Mouse (Mus musculus) hindbrain, embryonic 13.5 days (tissue): ENCODE results near the gene Gpc6. TPM values are rescaled to one million over a fixed set of nuclear protein-coding genes. Genes with fewer than 3 reads are reported as not detected.

Experiments
- ATAC-seq: fragments of 200-750 bp; cut with Nextera tagmentation; 2 replicates; pipeline ENCODE4 v1.8.0; 2017; ENCODE audit warnings: moderate TSS enrichment; ENCODE audit not compliant: low FRiP score
- H3K27ac ChIP-seq: fragments of 300-500 bp; sonication (generic); 2 replicates; pipeline ENCODE4 v1.5.1; 2015; ENCODE audit warnings: inconsistent platforms, mild to moderate bottlenecking, moderate library complexity
- H3K27me3 ChIP-seq: fragments of 300-500 bp; sonication (generic); 2 replicates; pipeline ENCODE4 v1.6.1; 2015; ENCODE audit warnings: mild to moderate bottlenecking, inconsistent platforms
- H3K36me3 ChIP-seq: fragments of 300-500 bp; sonication (generic); 2 replicates; pipeline ENCODE4 v1.6.1; 2015; ENCODE audit warnings: mild to moderate bottlenecking, inconsistent platforms
- H3K4me1 ChIP-seq: fragments of 300-500 bp; sonication (generic); replicated peaks from 2 replicates; pipeline ENCODE4 v1.6.1; 2015; ENCODE audit warnings: inconsistent platforms
- H3K4me2 ChIP-seq: fragments of 300-500 bp; sonication (generic); 2 replicates; pipeline ENCODE4 v1.6.1; 2015; ENCODE audit warnings: inconsistent platforms, mild to moderate bottlenecking, moderate library complexity
- H3K4me3 ChIP-seq: fragments of 300-500 bp; sonication (generic); 2 replicates; pipeline ENCODE4 v1.5.1; 2015; ENCODE audit warnings: mild to moderate bottlenecking, inconsistent platforms
- H3K9ac ChIP-seq: fragments of 300-500 bp; sonication (generic); 2 replicates; pipeline ENCODE4 v1.6.1; 2015; ENCODE audit warnings: mild to moderate bottlenecking, inconsistent platforms
- H3K9me3 ChIP-seq: fragments of 300-500 bp; sonication (generic); 2 replicates; pipeline ENCODE4 v1.6.1; 2016; ENCODE audit warnings: inconsistent platforms
- WGBS: fragments of 180-500 bp; shearing (Covaris S2); methylation state at CpG from one replicate; pipeline ENCODE4 v1.1.7; 2015; 5-methylcytosine and 5-hydroxymethylcytosine counted together
- polyA plus RNA-seq: library from polyadenylated mRNA; unstranded; fragments of >200 nt; fragmentation: Nextera tagmentation; extraction: Ambion mirVana; gene quantifications from 2 replicates; pipeline ENCODE4 v1.2.1, GENCODE M21; 2015

Gpc6 gene
- polyA plus RNA-seq, 1 experiment from 2014 or later: 20.8 TPM

- 0 out of 2 replicates have a peak, but pooled peaks cover 3% of the 10 kb centered on the region for H3K9me3 ChIP-seq
- H3K9ac ChIP-seq: no peak overlapping the region
- ATAC-seq: no peak
- no peaks in the 10 kb centered on the region for H3K36me3 ChIP-seq
- H3K4me2 ChIP-seq: no peak overlapping the region
- H3K27ac ChIP-seq: no peak overlapping the region
- H3K4me3 ChIP-seq: no peak overlapping the region
- no peaks in the 10 kb centered on the region for H3K4me1 ChIP-seq
- H3K27me3 ChIP-seq: no peaks in the 10 kb centered on the region
These were observed 899.4 kb downstream of the Gpc6 start for GRCm38 (mm10) chr14:117824491-117824890.

GRCm38 (mm10) chr14:117826294-117827046, 901.4 kb downstream of the Gpc6 start:
- Histone ChIP-seq H3K4me1 (peaks cover 6% of the 10 kb centered on the region; the same call in 1 of the 2 replicates), H3K9me3 (0 out of 2 replicates have a peak, but pooled peaks cover 3% of the 10 kb centered on the region), H3K36me3 (no peaks in the 10 kb centered on the region), H3K27me3 (no peaks in the 10 kb centered on the region), H3K4me3 (no peak overlapping the region), H3K27ac (no peak overlapping the region), H3K4me2 (no peak overlapping the region), H3K9ac (no peak overlapping the region)
- ATAC-seq: no peak
- 75% methylated on average over 8 of the region's 8 CpGs for WGBS

DNA sequence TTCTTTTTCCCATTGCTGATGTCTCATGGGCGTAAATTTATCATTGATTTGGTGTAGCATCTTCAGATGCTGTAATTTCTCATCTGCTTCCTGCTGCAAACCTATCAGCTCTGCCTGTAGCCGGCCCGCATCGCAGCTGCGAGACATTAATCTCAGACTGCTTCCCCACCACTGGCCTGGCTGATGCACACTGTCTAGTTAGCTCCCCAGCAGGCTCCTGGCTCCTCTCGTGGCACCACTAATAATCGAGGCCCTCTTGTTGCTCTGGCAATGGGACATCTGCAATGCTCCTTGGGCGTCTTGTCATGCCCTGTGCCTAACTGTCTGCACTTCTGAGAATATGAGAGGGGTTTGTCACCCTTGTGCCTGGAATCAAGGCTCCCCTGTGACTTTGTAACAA, 906.2 kb downstream of the Gpc6 start:
- no peaks in the 10 kb centered on the region for H3K27me3 ChIP-seq
- no peak overlapping the region for H3K27ac ChIP-seq
- H3K4me2 ChIP-seq: no peak overlapping the region
- no peaks in the 10 kb centered on the region for H3K36me3 ChIP-seq
- no peak overlapping the region for H3K4me3 ChIP-seq
- H3K9me3 ChIP-seq: no peaks in the 10 kb centered on the region
- H3K9ac ChIP-seq: no peak overlapping the region
- 52% methylated on average over 8 of the region's 8 CpGs for WGBS
- peak; percentile 70 for ATAC-seq
- peaks cover 8% of the 10 kb centered on the region; the same call in 1 of the 2 replicates for H3K4me1 ChIP-seq

DNA sequence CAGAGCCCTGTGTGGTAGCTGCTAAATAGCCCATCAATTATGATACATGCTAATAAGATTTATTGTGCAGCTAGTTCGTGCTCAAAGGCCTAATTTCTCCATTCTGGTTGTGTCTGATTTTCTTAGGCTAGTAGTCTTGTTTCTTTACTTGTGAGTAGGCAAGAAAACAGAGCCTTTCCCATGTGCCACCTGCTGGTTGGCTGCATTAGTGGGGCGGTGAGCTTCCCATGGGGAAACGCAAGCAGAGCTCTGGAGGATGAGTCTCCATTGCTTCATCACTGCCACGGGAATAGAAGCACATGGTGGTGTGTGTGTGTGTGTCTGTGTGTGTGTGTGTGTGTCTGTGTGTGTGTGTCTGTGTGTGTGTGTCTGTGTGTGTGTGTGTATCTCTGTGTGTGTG, 906.6 kb downstream of the Gpc6 start:
- WGBS: 47% methylated on average over 4 of the region's 4 CpGs
- no peak overlapping the region for H3K27ac ChIP-seq
- H3K36me3 ChIP-seq: no peaks in the 10 kb centered on the region
- H3K4me1 ChIP-seq: peaks cover 8% of the 10 kb centered on the region; the same call in 1 of the 2 replicates
- H3K9me3 ChIP-seq: no peaks in the 10 kb centered on the region
- no peak overlapping the region for H3K4me2 ChIP-seq
- no peak overlapping the region for H3K9ac ChIP-seq
- H3K27me3 ChIP-seq: no peaks in the 10 kb centered on the region
- ATAC-seq: peak; percentile 36; the same call in 1 of the 2 replicates
- H3K4me3 ChIP-seq: no peak overlapping the region

DNA sequence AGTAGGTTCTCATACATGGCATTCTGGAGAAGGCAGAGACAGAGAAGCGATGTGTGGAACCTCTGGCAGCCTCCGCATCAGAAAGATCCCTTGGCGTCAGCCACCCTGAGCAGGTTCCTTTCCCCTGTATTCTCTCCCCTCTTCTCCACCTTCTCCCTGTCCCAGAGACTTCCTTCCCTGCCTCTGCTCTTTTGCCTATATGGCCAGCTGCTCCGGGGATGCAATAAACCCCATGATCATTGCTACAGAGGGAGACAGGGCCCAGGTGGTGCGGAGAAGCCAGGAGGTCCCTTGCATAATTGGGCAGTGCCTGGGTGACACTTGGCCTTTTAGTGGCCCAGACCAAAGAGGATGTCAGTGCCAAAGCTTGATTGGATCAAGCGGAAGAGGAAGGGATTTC, 910.4 kb downstream of the Gpc6 start:
- 96% methylated on average over 6 of the region's 6 CpGs for WGBS
- H3K9ac ChIP-seq: no peak overlapping the region
- no peaks in the 10 kb centered on the region for H3K27me3 ChIP-seq
- no peak overlapping the region for H3K4me2 ChIP-seq
- peaks cover 8% of the 10 kb centered on the region; the same call in 1 of the 2 replicates for H3K4me1 ChIP-seq
- no peaks in the 10 kb centered on the region for H3K36me3 ChIP-seq
- no peak overlapping the region for H3K4me3 ChIP-seq
- H3K27ac ChIP-seq: no peak overlapping the region
- no peak for ATAC-seq
- no peaks in the 10 kb centered on the region for H3K9me3 ChIP-seq

- Histone ChIP-seq H3K9me3 (no peaks in the 10 kb centered on the region), H3K36me3 (no peaks in the 10 kb centered on the region), H3K4me2 (no peak overlapping the region), H3K27ac (no peak overlapping the region), H3K4me1 (peaks cover 10% of the 10 kb centered on the region), H3K9ac (no peak overlapping the region), H3K27me3 (no peaks in the 10 kb centered on the region), H3K4me3 (no peak overlapping the region)
- 96% methylated on average over 4 of the region's 4 CpGs for WGBS
- ATAC-seq: no peak
These were observed 911.9 kb downstream of the Gpc6 start for GRCm38 (mm10) chr14:117837021-117837420.

GRCm38 (mm10) chr14:117837715-117838114, 912.6 kb downstream of the Gpc6 start:
- no peaks in the 10 kb centered on the region for H3K36me3 ChIP-seq
- no peaks in the 10 kb centered on the region for H3K9me3 ChIP-seq
- no peak overlapping the region for H3K4me2 ChIP-seq
- 47% methylated on average over 3 of the region's 3 CpGs for WGBS
- no peaks in the 10 kb centered on the region for H3K27me3 ChIP-seq
- H3K9ac ChIP-seq: no peak overlapping the region
- H3K4me3 ChIP-seq: no peak overlapping the region
- no peak overlapping the region for H3K27ac ChIP-seq
- ATAC-seq: no peak
- peaks cover 13% of the 10 kb centered on the region for H3K4me1 ChIP-seq

- Histone ChIP-seq H3K27ac (no peak overlapping the region), H3K4me3 (no peak overlapping the region), H3K4me2 (no peak overlapping the region), H3K4me1 (peaks cover 13% of the 10 kb centered on the region), H3K9ac (no peak overlapping the region), H3K27me3 (no peaks in the 10 kb centered on the region), H3K36me3 (no peaks in the 10 kb centered on the region), H3K9me3 (no peaks in the 10 kb centered on the region)
- ATAC-seq: peak; percentile 54; the same call in 1 of the 2 replicates
- 58% methylated on average over 4 of the region's 4 CpGs for WGBS
These were observed 916.1 kb downstream of the Gpc6 start for GRCm38 (mm10) chr14:117841211-117841610.

DNA sequence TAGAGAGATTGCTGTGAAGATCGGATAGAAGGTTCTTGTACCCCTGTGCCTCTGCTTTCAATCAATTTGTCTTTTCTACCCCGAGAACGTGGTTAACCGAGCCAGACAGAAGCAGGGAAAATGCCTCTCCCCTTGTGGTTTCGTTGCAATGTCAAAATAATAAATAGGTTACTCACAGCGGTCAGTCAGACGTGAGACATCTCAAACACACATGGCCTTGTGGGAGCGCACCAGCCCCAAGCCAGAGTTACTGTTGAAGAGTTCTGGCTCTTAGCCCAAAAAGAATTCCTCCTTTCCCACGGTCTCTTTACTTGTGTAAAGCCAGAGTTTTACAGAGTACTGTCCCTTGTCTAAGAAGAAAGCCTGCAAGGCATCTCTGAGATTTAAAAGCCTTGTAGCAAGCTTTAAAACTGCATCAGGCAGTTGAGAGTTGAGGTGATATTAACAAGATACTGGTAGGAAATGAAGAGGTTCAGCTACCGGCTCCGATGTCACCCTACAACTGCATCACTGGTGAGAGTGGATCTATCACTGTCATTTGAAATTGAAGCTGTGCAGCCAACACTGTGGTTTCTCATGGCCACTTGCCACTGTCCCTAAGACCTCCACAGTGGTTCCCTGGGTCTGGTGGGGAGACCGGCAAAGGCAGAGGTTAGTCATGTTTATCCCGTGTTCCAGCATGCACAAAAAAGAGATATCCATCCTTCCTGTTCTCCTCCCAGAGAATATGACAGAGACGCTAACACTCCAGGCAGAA, 916.9 kb downstream of the Gpc6 start:
- no peaks in the 10 kb centered on the region for H3K27me3 ChIP-seq
- H3K27ac ChIP-seq: peak overlapping the region; percentile 23; the same call in 1 of the 2 replicates
- 0 out of 2 replicates have a peak overlapping the region, but pooled peaks have one; percentile 13 for H3K4me2 ChIP-seq
- peak; percentile 69; the same call in 1 of the 2 replicates for ATAC-seq
- 56% methylated on average over 14 of the region's 14 CpGs for WGBS
- no peaks in the 10 kb centered on the region for H3K36me3 ChIP-seq
- no peak overlapping the region for H3K4me3 ChIP-seq
- H3K9me3 ChIP-seq: no peaks in the 10 kb centered on the region
- peaks cover 13% of the 10 kb centered on the region for H3K4me1 ChIP-seq
- no peak overlapping the region for H3K9ac ChIP-seq

DNA sequence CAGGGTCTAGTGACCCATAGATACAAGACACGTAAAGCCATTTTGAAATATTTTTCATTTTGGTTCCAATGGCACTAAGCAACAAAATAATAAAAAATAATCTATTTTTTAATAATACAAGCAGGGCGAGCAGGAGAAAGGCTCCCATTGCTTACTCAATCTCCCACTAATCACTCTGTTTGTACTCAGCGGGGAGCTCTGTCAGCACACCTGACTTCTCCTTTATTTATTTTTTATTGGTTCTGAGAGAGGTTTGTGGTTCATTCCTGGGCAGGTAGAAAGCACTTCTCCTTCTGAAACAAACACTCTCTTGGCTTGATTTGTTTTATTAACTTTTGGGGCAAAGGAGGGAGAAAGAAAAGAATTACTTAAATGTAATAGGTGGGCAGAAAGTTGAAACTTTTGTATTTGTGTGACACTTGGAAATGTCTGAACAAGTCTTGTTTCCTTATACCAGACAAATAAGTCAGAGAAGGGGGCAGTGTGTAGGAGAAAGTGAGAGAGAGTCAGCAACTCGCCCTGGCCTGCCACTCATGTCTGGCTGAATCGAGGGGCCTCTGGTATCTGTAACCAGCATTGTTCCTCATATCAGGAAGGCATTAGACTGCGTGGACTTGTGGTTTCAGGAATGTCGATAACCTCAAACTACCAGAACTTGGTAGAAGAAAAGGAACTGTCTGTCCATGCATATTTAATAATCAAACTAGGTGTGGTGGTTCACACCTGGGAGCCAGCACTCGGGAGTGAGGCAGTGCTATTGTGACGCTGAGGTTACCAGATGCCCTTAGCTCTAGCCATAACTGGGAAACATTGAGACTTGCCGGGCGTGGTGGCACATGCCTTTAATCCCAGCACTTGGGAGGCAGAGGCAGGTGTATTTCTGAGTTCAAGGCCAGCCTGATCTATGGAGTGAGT, 924.7 kb downstream of the Gpc6 start:
- H3K4me1 ChIP-seq: 0 out of 2 replicates have a peak, but pooled peaks cover 3% of the 10 kb centered on the region
- no peak overlapping the region for H3K9ac ChIP-seq
- no peak overlapping the region for H3K27ac ChIP-seq
- no peaks in the 10 kb centered on the region for H3K27me3 ChIP-seq
- no peaks in the 10 kb centered on the region for H3K9me3 ChIP-seq
- ATAC-seq: no peak
- no peak overlapping the region for H3K4me3 ChIP-seq
- no peaks in the 10 kb centered on the region for H3K36me3 ChIP-seq
- 87% methylated on average over 11 of the region's 11 CpGs for WGBS
- no peak overlapping the region for H3K4me2 ChIP-seq

- Histone ChIP-seq H3K27me3 (no peaks in the 10 kb centered on the region), H3K9ac (no peak overlapping the region), H3K9me3 (no peaks in the 10 kb centered on the region), H3K4me3 (no peak overlapping the region), H3K4me1 (0 out of 2 replicates have a peak, but pooled peaks cover 3% of the 10 kb centered on the region), H3K4me2 (no peak overlapping the region), H3K36me3 (no peaks in the 10 kb centered on the region), H3K27ac (no peak overlapping the region)
- no peak for ATAC-seq
- WGBS: 91% methylated on average over 3 of the region's 3 CpGs
These were observed 927.2 kb downstream of the Gpc6 start for GRCm38 (mm10) chr14:117852266-117852665.

DNA sequence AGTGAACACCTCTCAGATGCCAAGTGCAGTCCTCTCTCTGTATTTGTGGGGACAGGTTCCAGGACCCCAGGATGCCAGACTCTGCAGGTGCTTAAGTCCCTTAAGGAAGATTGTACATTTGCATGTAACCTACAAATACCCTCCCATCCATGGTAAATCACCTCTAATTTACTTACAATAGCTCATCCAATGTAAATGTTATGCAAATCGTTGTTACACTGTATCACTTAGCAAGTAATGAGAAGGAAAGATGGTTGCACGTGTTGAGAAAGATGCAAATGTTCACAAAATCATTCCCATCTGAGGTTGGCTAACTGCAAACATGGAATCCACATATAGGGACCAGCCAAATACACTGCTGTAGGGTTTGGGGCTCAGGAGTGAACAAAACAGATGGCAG, 927.7 kb downstream of the Gpc6 start:
- Histone ChIP-seq H3K9me3 (no peaks in the 10 kb centered on the region), H3K27me3 (no peaks in the 10 kb centered on the region), H3K27ac (no peak overlapping the region), H3K4me3 (no peak overlapping the region), H3K36me3 (no peaks in the 10 kb centered on the region), H3K4me1 (0 out of 2 replicates have a peak, but pooled peaks cover 3% of the 10 kb centered on the region), H3K9ac (no peak overlapping the region), H3K4me2 (no peak overlapping the region)
- ATAC-seq: no peak
- 88% methylated on average over 2 of the region's 2 CpGs for WGBS
